Mouse (Mus musculus) spleen, adult 2 months (tissue): ENCODE measurements around the gene Cylc1. TPM values are rescaled to one million over a fixed set of nuclear protein-coding genes. Genes with fewer than 3 reads are reported as not detected.

ENCODE experiments used
- DNase-seq, 2 experiments: peaks; one replicate each; pipeline versions ENCODE4 v3.0.0 to v3.0.0-alpha.2; 2012 to 2021; ENCODE audit warnings: low spot score in 2 of 2, low read depth in 1 of 2
- H3K27ac ChIP-seq: fragments of 200-500 bp; 2 replicates; pipeline ENCODE4 v1.5.1; 2012; ENCODE audit warnings: low read length, inconsistent platforms; ENCODE audit not compliant: insufficient read depth
- H3K27me3 ChIP-seq: fragments of 200-500 bp; 2 replicates; pipeline ENCODE4 v1.6.1; 2012; ENCODE audit warnings: mild to moderate bottlenecking, moderate library complexity, low read length, inconsistent platforms; ENCODE audit not compliant: control insufficient read depth, insufficient read depth
- H3K36me3 ChIP-seq: fragments of 200-500 bp; 2 replicates; pipeline ENCODE4 v1.6.1; 2012; ENCODE audit warnings: mild to moderate bottlenecking, low read length, inconsistent platforms; ENCODE audit not compliant: control insufficient read depth, insufficient read depth
- H3K4me1 ChIP-seq: fragments of 200-500 bp; 2 replicates; pipeline ENCODE4 v1.6.1; 2011; ENCODE audit warnings: inconsistent platforms; ENCODE audit not compliant: control insufficient read depth, insufficient read depth, insufficient read length
- H3K4me3 ChIP-seq: fragments of 200-500 bp; 2 replicates; pipeline ENCODE4 v1.5.1; 2011; ENCODE audit warnings: mild to moderate bottlenecking, inconsistent platforms; ENCODE audit not compliant: insufficient read depth, insufficient read length; ENCODE audit errors: extremely low read depth
- CTCF ChIP-seq: fragments of 200-500 bp; IDR thresholded peaks from 2 replicates; pipeline ENCODE4 v1.5.1; 2011; ENCODE audit warnings: mild to moderate bottlenecking, inconsistent platforms; ENCODE audit not compliant: insufficient read depth, insufficient read length, insufficient replicate concordance; ENCODE audit errors: extremely low read depth
- POLR2A ChIP-seq: fragments of 200-500 bp; IDR thresholded peaks from 2 replicates; pipeline ENCODE4 v1.6.1; 2011; ENCODE audit warnings: low read depth, low read length, inconsistent platforms
- WGBS: fragments of 180-500 bp; shearing (Covaris S2); methylation state at CpG from one replicate; pipeline ENCODE4 v1.1.7; 2018; 5-methylcytosine and 5-hydroxymethylcytosine counted together
- polyA plus RNA-seq: library from polyadenylated mRNA; depleted of rRNA; stranded (reverse); fragments of >200 nt; gene quantifications from 2 replicates; pipeline ENCODE4 v1.2.3, GENCODE M21; 2012; rRNA removed

Gene Cylc1
- not detected in 2 replicates for polyA plus RNA-seq

DNA sequence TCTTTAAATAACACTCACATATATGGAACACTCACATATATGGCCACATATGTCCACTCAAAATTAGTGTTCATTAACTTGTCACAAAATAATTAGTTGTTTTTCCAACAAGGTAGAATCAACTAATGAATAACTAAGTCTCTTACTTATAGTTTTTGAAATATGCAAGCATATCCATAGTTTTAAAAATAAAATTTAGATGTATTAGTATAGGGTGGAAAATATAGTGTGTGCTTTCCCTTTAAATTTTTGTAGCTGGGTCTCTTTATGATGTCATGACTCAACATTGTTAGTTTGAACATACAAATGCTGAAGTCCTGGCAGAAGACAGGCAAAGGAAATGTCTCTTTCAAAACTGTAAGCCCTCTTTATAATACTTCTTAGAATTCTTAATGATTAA is at the start of gene Cylc1:
Gene Cylc1 (plus strand): TSS at position 301 of the 400 bp plus-strand sequence.
- Histone ChIP-seq H3K27ac (no peak within 1 kb of the TSS), H3K4me1 (no peaks in the 10 kb centered on the region), H3K4me3 (no peak within 1 kb of the TSS), H3K36me3 (no peaks in the 10 kb centered on the region), H3K27me3 (no peaks in the 10 kb centered on the region)
- DNase-seq, result no peak
- TF ChIP-seq POLR2A (no peak), CTCF (no peak)

DNA sequence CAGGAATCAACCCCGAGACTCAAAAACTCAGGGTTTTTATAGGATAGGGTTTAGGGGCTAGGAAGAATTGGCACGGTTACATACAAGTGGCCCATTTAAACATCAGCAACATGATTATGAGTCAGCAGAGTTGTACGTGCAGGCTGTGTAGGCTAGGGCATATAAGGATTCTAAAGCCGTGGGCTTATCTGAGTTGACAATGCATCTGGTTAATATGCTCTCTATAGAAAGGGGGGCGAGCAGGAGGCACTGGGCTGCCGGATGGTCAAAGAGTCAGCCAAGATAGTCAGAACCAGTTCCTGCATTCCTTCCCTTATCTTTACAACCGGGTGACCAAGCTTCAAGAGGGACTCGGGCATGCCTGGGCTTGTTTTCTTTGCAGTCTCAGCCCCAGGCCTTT is 31.5 kb upstream of the Cylc1 start:
- H3K4me1 ChIP-seq, result no peaks in the 10 kb centered on the region
- H3K4me3 ChIP-seq, result no peak overlapping the region
- TF ChIP-seq CTCF (no peak), POLR2A (no peak)
- no peaks in the 10 kb centered on the region for H3K36me3 ChIP-seq
- DNase-seq, result no peak
- WGBS, result 74% methylated on average over 8 of the region's 8 CpGs
- H3K27me3 ChIP-seq, result no peaks in the 10 kb centered on the region
- no peak overlapping the region for H3K27ac ChIP-seq

DNA sequence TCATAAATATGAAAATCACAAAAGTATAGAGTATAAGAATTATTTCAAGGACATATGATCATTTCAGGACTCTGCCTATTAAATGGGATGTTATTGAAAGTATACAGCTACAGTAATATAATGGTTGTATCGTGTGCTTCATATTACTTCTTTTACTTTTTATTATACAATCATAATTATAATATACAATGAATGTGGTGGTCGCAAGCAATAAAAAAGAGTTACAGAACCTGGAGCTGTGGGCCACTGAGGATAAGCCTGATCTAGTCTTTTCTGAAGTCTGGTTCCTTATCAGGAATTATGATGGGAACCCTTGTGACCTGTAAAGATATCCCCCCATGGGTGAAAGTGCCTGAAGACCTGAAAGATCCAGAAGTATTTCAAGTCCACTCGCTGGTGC is 57.8 kb downstream of the Cylc1 start, which contains the start of gene Gm10112:
Gene Gm10112 (plus strand): TSS at position 301 of the 400 bp plus-strand sequence.
- H3K27ac ChIP-seq, result no peak within 1 kb of the TSS
- no peak within 1 kb of the TSS for H3K4me3 ChIP-seq
- no peaks in the 10 kb centered on the region for H3K36me3 ChIP-seq
- 93% methylated on average over 3 of the region's 3 CpGs for WGBS
- no peak for DNase-seq
- H3K4me1 ChIP-seq, result no peaks in the 10 kb centered on the region
- TF ChIP-seq POLR2A (no peak), CTCF (no peak)
- H3K27me3 ChIP-seq, result no peaks in the 10 kb centered on the region

Other genes starting within 250 kb of the Cylc1 start
- gene Gm10112, start 57.9 kb downstream of the Cylc1 start, polyA plus RNA-seq, result not detected in 2 replicates